ENCODE assay signal across 19 mouse cellular contexts in the genomic region with DNA sequence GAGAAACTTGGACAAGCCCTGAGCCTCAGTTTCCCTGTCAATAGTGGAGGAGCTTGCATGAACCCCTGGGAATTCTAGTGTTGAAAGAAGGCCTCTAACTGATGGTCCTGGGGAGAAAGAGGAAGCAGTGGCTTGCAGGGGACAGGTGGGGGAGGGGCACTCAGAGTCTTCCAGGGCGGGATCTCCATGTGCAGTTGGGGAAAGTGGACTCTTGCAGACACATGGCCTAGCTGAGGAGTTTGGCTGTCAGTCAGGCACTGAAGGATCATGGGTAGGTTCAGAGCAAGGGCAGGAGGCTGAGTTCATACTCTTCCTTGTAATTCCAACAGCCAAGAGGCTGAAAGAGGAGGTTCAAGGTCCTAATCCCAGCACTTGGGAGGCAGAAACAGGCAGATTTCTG. TPM values are rescaled to one million over a fixed set of nuclear protein-coding genes. Genes with fewer than 3 reads are reported as not detected.
DNase-seq lines count a peak whose midpoint lies in the region; ATAC-seq and TF ChIP-seq lines count a peak whose summit lies in the region.
"Had no signal": no experiment of that assay in that cellular context is flagged by ENCODE, and none has a peak within 500 bp of the region (broad histone marks: within the 10 kb centered on the region; RNA-seq: fewer than 3 reads in every experiment).

No protein-coding gene starts in this region.

- WGBS in lung, postnatal 0 days: 46% methylated on average over 1 of the region's 1 CpGs
- 33% methylated on average over 1 of the region's 1 CpGs for WGBS in liver, postnatal 0 days (ENCODE audit: insufficient replicate concordance)

- H3K4me3 ChIP-seq in lung, postnatal 0 days (ENCODE audit: low read depth, low read length): no peak overlapping the region
- H3K4me3 ChIP-seq in liver, postnatal 0 days (ENCODE audit: low read depth, low read length): no peak overlapping the region
- H3K4me3 ChIP-seq: neural tube, embryonic 12.5 days had no signal

- no peak overlapping the region for H3K9ac ChIP-seq in lung, postnatal 0 days (replicated peaks; ENCODE audit: low read depth)
- no peak overlapping the region for H3K9ac ChIP-seq in liver, postnatal 0 days (replicated peaks)
- H3K9ac ChIP-seq: neural tube, embryonic 12.5 days had no signal

- no peak for ATAC-seq in lung, postnatal 0 days
- ATAC-seq in granulocyte monocyte progenitor cell, adult 5-6 weeks (replicated peaks; ENCODE audit: poor library complexity, severe bottlenecking): peak; percentile 33
- no peak for ATAC-seq in liver, postnatal 0 days
- ATAC-seq: forebrain, embryonic 14.5 days; hindbrain, embryonic 16.5 days; midbrain, embryonic 16.5 days; Patski had no signal

- TF ChIP-seq CTCF in lung, postnatal 0 days (IDR thresholded peaks at IDR 0.05): no peak
- no peak for TF ChIP-seq CTCF in liver, postnatal 0 days (IDR thresholded peaks at IDR 0.05; ENCODE audit: low read depth)

- peak; percentile 35 for DNase-seq in lung, postnatal 0 days (ENCODE audit: low spot score)
- DNase-seq in lung, adult 18-20 months: no peak
- DNase-seq in liver, postnatal 0 days: peak; percentile 67
- DNase-seq in frontal cortex, postnatal 36 days (ENCODE audit: low spot score in 2 of 2): no peak
- no peak for DNase-seq in right cerebral cortex, adult 2 months (ENCODE audit: low spot score in 2 of 2)
- DNase-seq in cerebellum, adult 18-20 months: no peak
- DNase-seq: cerebellum, adult 2 months; embryo, embryonic 11 days; lung, adult 2 months had no signal

- no peak overlapping the region for H3K27ac ChIP-seq in lung, postnatal 0 days (ENCODE audit: low read length)
- peak overlapping the region; percentile 67 for H3K27ac ChIP-seq in liver, postnatal 0 days (ENCODE audit: low read depth)
- H3K27ac ChIP-seq: neural tube, embryonic 12.5 days had no signal

- no peaks in the 10 kb centered on the region for H3K27me3 ChIP-seq in lung, postnatal 0 days (replicated peaks; ENCODE audit: insufficient read depth, low read length)
- H3K27me3 ChIP-seq in liver, postnatal 0 days (ENCODE audit: insufficient read depth, low read length): peaks cover 18% of the 10 kb centered on the region
- H3K27me3 ChIP-seq: Patski had no signal

- H3K36me3 ChIP-seq in lung, postnatal 0 days (ENCODE audit: insufficient read depth, low read length): no peaks in the 10 kb centered on the region
- no peaks in the 10 kb centered on the region for H3K36me3 ChIP-seq in liver, postnatal 0 days (replicated peaks; ENCODE audit: insufficient read depth, low read length)
- H3K36me3 ChIP-seq: neural tube, embryonic 12.5 days had no signal

- no peaks in the 10 kb centered on the region for H3K9me3 ChIP-seq in lung, postnatal 0 days (ENCODE audit: low read length)
- no peaks in the 10 kb centered on the region for H3K9me3 ChIP-seq in liver, postnatal 0 days (ENCODE audit: low read length)
- H3K9me3 ChIP-seq: neural tube, embryonic 12.5 days had no signal

- 0 out of 2 replicates have a peak, but pooled peaks cover 3% of the 10 kb centered on the region for H3K4me1 ChIP-seq in lung, postnatal 0 days (ENCODE audit: insufficient read depth, low read depth, low read length)
- H3K4me1 ChIP-seq in liver, postnatal 0 days (ENCODE audit: insufficient read depth): peaks cover 56% of the 10 kb centered on the region

- TF ChIP-seq EP300 in lung, postnatal 0 days (IDR thresholded peaks at IDR 0.05): no peak
- TF ChIP-seq EP300 in liver, postnatal 0 days (IDR thresholded peaks at IDR 0.05; ENCODE audit: low read depth): no peak

- H3K4me2 ChIP-seq in lung, postnatal 0 days (replicated peaks; ENCODE audit: low read depth, low read length): no peak overlapping the region
- peak overlapping the region; percentile 55; the same call in 1 of the 2 replicates for H3K4me2 ChIP-seq in liver, postnatal 0 days (ENCODE audit: low read depth, low read length)
- H3K4me2 ChIP-seq: neural tube, embryonic 12.5 days had no signal

RNA-seq across cellular contexts. Expression of gene Plppr3, which starts 2.7 kb away (rescaled TPM):
- polyA plus RNA-seq in lung, postnatal 0 days (2015; fragmentation: Nextera tagmentation; extraction: Ambion mirVana): 3.9 and 4.8 TPM in 2 replicates
- 72.1 and 111 TPM in 2 replicates for total RNA-seq in granulocyte monocyte progenitor cell, adult 5-6 weeks (2014; fragmentation: Nextera tagmentation)
- total RNA-seq in granulocyte monocyte progenitor cell, adult 5-6 weeks (2017): 91.6 and 112 TPM in 2 replicates
- polyA plus RNA-seq in liver, postnatal 0 days (2015; fragmentation: Nextera tagmentation; extraction: Ambion mirVana): 2.9 and 4.9 TPM in 2 replicates
- total RNA-seq: heart, postnatal 36 days had no signal

RNA-seq across cellular contexts. Expression of gene Prtn3, which starts 2.9 kb away (rescaled TPM):
- 2.2 and 2.4 TPM in 2 replicates for polyA plus RNA-seq in lung, postnatal 0 days (2015; fragmentation: Nextera tagmentation; extraction: Ambion mirVana)
- total RNA-seq in granulocyte monocyte progenitor cell, adult 5-6 weeks (2014; fragmentation: Nextera tagmentation): 2,258 and 3,780 TPM in 2 replicates
- total RNA-seq in granulocyte monocyte progenitor cell, adult 5-6 weeks (2017): 1,097 and 1,536 TPM in 2 replicates
- 123 and 127 TPM in 2 replicates for polyA plus RNA-seq in liver, postnatal 0 days (2015; fragmentation: Nextera tagmentation; extraction: Ambion mirVana)
- total RNA-seq: heart, postnatal 36 days had no signal

RNA-seq across cellular contexts. Expression of gene Elane, which starts 8.9 kb away (rescaled TPM):
- polyA plus RNA-seq in lung, postnatal 0 days (2015; fragmentation: Nextera tagmentation; extraction: Ambion mirVana): 0.92 TPM in 1 of 2 replicates, not detected in the other
- total RNA-seq in granulocyte monocyte progenitor cell, adult 5-6 weeks (2014; fragmentation: Nextera tagmentation): 5,751 and 6,009 TPM in 2 replicates
- total RNA-seq in granulocyte monocyte progenitor cell, adult 5-6 weeks (2017): 2,814 and 3,772 TPM in 2 replicates
- 180 and 207 TPM in 2 replicates for polyA plus RNA-seq in liver, postnatal 0 days (2015; fragmentation: Nextera tagmentation; extraction: Ambion mirVana)
- total RNA-seq: heart, postnatal 36 days; left cerebral cortex, postnatal 36 days had no signal
- polyA plus RNA-seq: midbrain, embryonic 16.5 days; Patski; urinary bladder, adult 2 months had no signal

RNA-seq across cellular contexts. Expression of gene Cfd, which starts 13.5 kb away (rescaled TPM):
- not detected in 2 replicates for polyA plus RNA-seq in lung, postnatal 0 days (2015; fragmentation: Nextera tagmentation; extraction: Ambion mirVana)
- total RNA-seq in granulocyte monocyte progenitor cell, adult 5-6 weeks (2014; fragmentation: Nextera tagmentation): 1.6 and 4.5 TPM in 2 replicates
- not detected in 2 replicates for total RNA-seq in granulocyte monocyte progenitor cell, adult 5-6 weeks (2017)
- polyA plus RNA-seq in liver, postnatal 0 days (2015; fragmentation: Nextera tagmentation; extraction: Ambion mirVana): not detected in 2 replicates
- total RNA-seq: left cerebral cortex, postnatal 36 days had no signal
- polyA plus RNA-seq: forebrain, embryonic 14.5 days; hindbrain, embryonic 16.5 days; kidney, embryonic 16.5 days; neural tube, embryonic 12.5 days; Patski had no signal

RNA-seq across cellular contexts. Expression of gene Ptbp1, which starts 22.9 kb away (rescaled TPM):
- 107 and 109 TPM in 2 replicates for polyA plus RNA-seq in lung, postnatal 0 days (2015; fragmentation: Nextera tagmentation; extraction: Ambion mirVana)
- 497 and 526 TPM in 2 replicates for total RNA-seq in granulocyte monocyte progenitor cell, adult 5-6 weeks (2014; fragmentation: Nextera tagmentation)
- 211 and 216 TPM in 2 replicates for total RNA-seq in granulocyte monocyte progenitor cell, adult 5-6 weeks (2017)
- 55.4 and 59.1 TPM in 2 replicates for polyA plus RNA-seq in liver, postnatal 0 days (2015; fragmentation: Nextera tagmentation; extraction: Ambion mirVana)

Comparison
In these comparisons a context has a peak if more than half of its experiments do, and no peak if none do; other contexts are left out.
1. DNase-seq: peak in lung, postnatal 0 days (single experiment) and liver, postnatal 0 days (single experiment); none in lung, adult 18-20 months (0 of 2), frontal cortex, postnatal 36 days (0 of 2), right cerebral cortex, adult 2 months (0 of 2) and cerebellum, adult 18-20 months (0 of 2).
2. RNA of gene Prtn3, which starts 2.9 kb away (polyA plus RNA-seq): 123 to 127 TPM in liver, postnatal 0 days; 2.2 to 2.4 TPM in lung, postnatal 0 days; every median in the first group is over 10 times any median in the second.
3. RNA of gene Elane, which starts 8.9 kb away (polyA plus RNA-seq): 180 to 207 TPM in liver, postnatal 0 days; 0.92 TPM in lung, postnatal 0 days; every median in the first group is over 10 times any median in the second.